Mouse (Mus musculus) C2C12 (cell line): ENCODE measurements around the gene Lrp1.

Source experiments
- CEBPB ChIP-seq: IDR thresholded peaks from one replicate; pipeline ENCODE4 v1.6.1; 2011; ENCODE audit warnings: low read depth, mild to moderate bottlenecking, control low read depth, moderate library complexity
- CTCF ChIP-seq: IDR thresholded peaks from one replicate; pipeline ENCODE4 v1.5.1; 2011; ENCODE audit not compliant: control insufficient read depth, insufficient read depth, insufficient read length
- FOSL1 ChIP-seq: IDR thresholded peaks from one replicate; pipeline ENCODE4 v1.8.0; 2011; ENCODE audit warnings: mild to moderate bottlenecking, low read length; ENCODE audit not compliant: poor library complexity, insufficient read depth, severe bottlenecking
- MAX ChIP-seq: IDR thresholded peaks from one replicate; pipeline ENCODE4 v1.6.1; 2011; ENCODE audit warnings: mild to moderate bottlenecking, control low read depth
- MYOD1 ChIP-seq: IDR thresholded peaks from one replicate; pipeline ENCODE4 v1.6.1; 2011; ENCODE audit warnings: low read depth; ENCODE audit not compliant: control insufficient read depth, insufficient read length
- MYOG ChIP-seq: IDR thresholded peaks from one replicate; pipeline ENCODE4 v1.6.1; 2011; ENCODE audit not compliant: control insufficient read depth, insufficient read length; ENCODE audit errors: extremely low read depth
- USF1 ChIP-seq: IDR thresholded peaks from one replicate; pipeline ENCODE4 v1.6.1; 2011; ENCODE audit warnings: low read depth, mild to moderate bottlenecking, control low read depth, moderate library complexity

DNA sequence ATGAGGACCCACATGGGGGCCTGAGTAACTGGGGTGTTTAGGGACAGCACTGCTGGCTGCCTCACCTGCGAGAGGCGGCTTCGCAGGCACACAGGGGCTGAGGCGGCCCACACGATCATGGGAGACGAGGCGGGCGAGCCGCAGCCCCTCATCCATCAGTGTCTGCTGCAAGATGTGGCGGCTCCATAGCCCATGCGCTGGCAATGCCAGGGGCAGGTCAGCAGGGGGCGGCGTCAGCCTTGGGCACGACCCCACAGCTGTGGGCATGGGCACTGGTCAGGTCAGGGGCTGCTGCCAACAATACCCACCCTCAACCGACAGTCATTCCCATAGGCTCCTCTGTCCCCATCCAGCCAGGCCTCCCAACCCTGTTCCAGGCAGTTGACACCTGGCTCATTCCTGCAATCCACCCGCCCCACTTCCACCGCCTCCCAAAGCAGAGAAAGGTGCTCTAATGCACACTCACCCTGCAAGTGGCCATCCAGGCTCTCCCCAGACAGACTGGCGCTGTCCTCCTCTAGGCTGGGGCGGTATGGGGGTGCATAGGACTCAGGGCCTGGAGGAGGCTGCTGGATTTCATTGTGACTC is 41.8 kb upstream of the Lrp1 start:
- TF ChIP-seq CTCF (peak; percentile 72), MYOG (no peak), USF1 (no peak), MAX (no peak), CEBPB (no peak), MYOD1 (no peak), FOSL1 (no peak)
